Mouse (Mus musculus) gastrocnemius, adult 18-20 months (tissue): ENCODE data around the gene Gm10065. TPM values are rescaled to one million over a fixed set of nuclear protein-coding genes. Genes with fewer than 3 reads are reported as not detected.

Experiments used
- DNase-seq: peaks from one replicate; pipeline ENCODE4 v3.0.0; 2021; ENCODE audit warnings: low spot score
- microRNA-seq: library from miRNA; unstranded; fragments of <30 nt; microRNA quantifications from one replicate; pipeline ENCODE4 v1.2.0, GENCODE M21; 2021
- total RNA-seq, 2 experiments: library from RNA; stranded (reverse); gene quantifications; 2 replicates each; pipeline ENCODE4 v1.2.3; 2021

Gm10065 gene
- total RNA-seq, 2 experiments from 2014 or later, result not detected

DNA sequence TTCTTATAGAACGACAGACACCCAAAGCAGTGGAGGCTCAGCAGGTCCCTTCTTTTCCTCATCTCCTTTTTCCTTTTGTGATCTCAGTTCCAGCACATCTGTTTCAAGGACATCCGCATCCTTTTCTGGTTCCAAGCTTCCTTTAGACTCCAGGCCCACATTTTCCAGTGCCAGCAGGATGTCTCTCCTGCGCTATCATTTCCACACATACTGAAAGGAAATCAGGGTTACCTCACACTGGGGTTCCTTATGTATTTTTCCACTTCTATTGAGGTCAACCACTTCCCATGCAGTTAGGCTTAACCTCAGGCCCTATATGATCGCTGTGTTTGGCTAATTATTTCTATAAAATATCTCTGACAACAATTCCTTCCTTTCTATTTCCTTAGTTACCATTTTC lies 43.8 kb downstream of the Gm10065 start:
- no peak for DNase-seq

Small RNA genes lying within 50 kb of the gene (microRNA-seq; reads per million reads assigned to microRNA genes)
- not detected for gene Mir1896

Other genes with a start within 250 kb of the Gm10065 start
- gene Gpx5, start 186.7 kb downstream of the Gm10065 start, total RNA-seq, result not detected
- gene Gpx6, start 167.3 kb downstream of the Gm10065 start, total RNA-seq, result not detected
- gene Olfr1367, start 132.5 kb downstream of the Gm10065 start, total RNA-seq, result not detected
- gene Zscan12, start 116.6 kb downstream of the Gm10065 start, total RNA-seq, result 1 to 10 TPM; 6.8 to 7.6 TPM
- gene Zkscan3, start 76.7 kb downstream of the Gm10065 start, total RNA-seq, result 10 to 100 TPM; 13.0 to 17.0 TPM
- gene Pgbd1, start 38.4 kb downstream of the Gm10065 start, total RNA-seq, result under 1 TPM; 0.31 to 0.39 TPM
- gene Zscan26, start 25.7 kb downstream of the Gm10065 start, total RNA-seq, result 10 to 100 TPM; 13.1 to 14.1 TPM
- gene Nkapl, start 10.9 kb downstream of the Gm10065 start, total RNA-seq, result under 1 TPM; 0.19 to 0.21 TPM
- under 1 TPM; 0.40 to 0.73 TPM for gene Zkscan4, start 534 bp downstream of the Gm10065 start, total RNA-seq
- gene AK157302, start 15.8 kb upstream of the Gm10065 start, total RNA-seq, result 10 to 100 TPM; 22.8 to 23.3 TPM
- gene Gm11273, start 22.0 kb upstream of the Gm10065 start, total RNA-seq, result 100 to 1,000 TPM; 144 to 150 TPM
- gene Zkscan8, start 51.7 kb upstream of the Gm10065 start, total RNA-seq, result 1 to 10 TPM; 6.2 to 6.3 TPM
- not detected for gene Olfr1366, start 63.4 kb upstream of the Gm10065 start, total RNA-seq
- not detected for gene Olfr1535, start 80.5 kb upstream of the Gm10065 start, total RNA-seq
- not detected for gene Olfr1364, start 102.3 kb upstream of the Gm10065 start, total RNA-seq
- gene Olfr1362, start 134.6 kb upstream of the Gm10065 start, total RNA-seq, result not detected
- not detected for gene Olfr11, start 163.1 kb upstream of the Gm10065 start, total RNA-seq
- not detected for gene Olfr1361, start 183.9 kb upstream of the Gm10065 start, total RNA-seq
- gene Olfr1360, start 198.0 kb upstream of the Gm10065 start, total RNA-seq, result not detected
- not detected for gene Olfr1359, start 218.7 kb upstream of the Gm10065 start, total RNA-seq
- gene Hist1h2bl, start 236.7 kb upstream of the Gm10065 start, total RNA-seq, result 1 to 10 TPM; 3.4 to 3.7 TPM
- 1 to 10 TPM in 1 of 2 experiments, not detected in 1; 1.5 TPM for gene Hist1h2ai, start 237.0 kb upstream of the Gm10065 start, total RNA-seq
- gene Hist1h3h, start 238.2 kb upstream of the Gm10065 start, total RNA-seq, result 1 to 10 TPM in 1 of 2 experiments, not detected in 1; 2.3 TPM
- not detected for gene Hist1h2bm, start 242.6 kb upstream of the Gm10065 start, total RNA-seq